Mouse (Mus musculus) inflammation-experienced regulatory T-cells, adult 16 weeks (primary cell): ENCODE results near the gene Pdap1. TPM values are rescaled to one million over a fixed set of nuclear protein-coding genes. Genes with fewer than 3 reads are reported as not detected.

Source experiments
- polyA plus RNA-seq: library from polyadenylated mRNA; unstranded; fragments of 100-300 nt; shearing (Covaris generic); gene quantifications from one replicate; pipeline ENCODE4 v1.2.1, GENCODE M21; 2017

Pdap1 gene
- polyA plus RNA-seq = 52.0 TPM

GRCm38 (mm10) chr5:145139571-145140519 is at the start of gene Pdap1, which contains the start of gene Bud31:
TSS of gene Pdap1 (minus strand) at chr5:145140238.
TSS of gene Bud31 (plus strand) at chr5:145140362.

GRCm38 (mm10) chr5:145166536-145167305 is 26.7 kb upstream of the Pdap1 start, which contains the start of the genes Ptcd1 and Cpsf4:
TSS of gene Ptcd1 (minus strand) at chr5:145167108.
TSS of gene Cpsf4 (plus strand) at chr5:145167213.

GRCm38 (mm10) chr5:145114071-145114605 is 25.9 kb downstream of the Pdap1 start, which contains the start of gene Arpc1b:
TSS of gene Arpc1b (plus strand) at chr5:145114215.

GRCm38 (mm10) chr5:145083632-145084451 is 56.2 kb downstream of the Pdap1 start, which contains the start of the genes Arpc1a and Kpna7:
TSS of gene Arpc1a (plus strand) at chr5:145083830.
TSS of gene Kpna7 (minus strand) at chr5:145084030.

Other genes starting within 250 kb of the Pdap1 start
- 3.1 TPM for gene Smurf1, start 174.4 kb downstream of the Pdap1 start, polyA plus RNA-seq
- not detected for gene Gm4871, start 107.5 kb downstream of the Pdap1 start, polyA plus RNA-seq
- not detected for gene 1700018F24Rik, start 97.2 kb downstream of the Pdap1 start, polyA plus RNA-seq
- gene Arpc1a, start 56.4 kb downstream of the Pdap1 start, polyA plus RNA-seq = 86.7 TPM
- not detected for gene Kpna7, start 56.2 kb downstream of the Pdap1 start, polyA plus RNA-seq
- 1,387 TPM for gene Arpc1b, start 26.0 kb downstream of the Pdap1 start, polyA plus RNA-seq
- 186 TPM for gene Bud31, start 124 bp upstream of the Pdap1 start, polyA plus RNA-seq
- 30.4 TPM for gene Ptcd1, start 26.9 kb upstream of the Pdap1 start, polyA plus RNA-seq
- 39.7 TPM for gene Cpsf4, start 27.0 kb upstream of the Pdap1 start, polyA plus RNA-seq
- gene Atp5j2, start 51.8 kb upstream of the Pdap1 start, polyA plus RNA-seq = 421 TPM
- gene Zkscan14, start 61.6 kb upstream of the Pdap1 start, polyA plus RNA-seq = 30.2 TPM
- 9.6 TPM for gene Zkscan5, start 64.3 kb upstream of the Pdap1 start, polyA plus RNA-seq
- 63.2 TPM for gene Zfp655, start 91.5 kb upstream of the Pdap1 start, polyA plus RNA-seq
- 0.96 TPM for gene Zscan25, start 140.3 kb upstream of the Pdap1 start, polyA plus RNA-seq
- gene Cyp3a57, start 205.0 kb upstream of the Pdap1 start, polyA plus RNA-seq = not detected